Mouse (Mus musculus): Measurements from ENCODE around the gene Isca1. TPM values are rescaled to one million over a fixed set of nuclear protein-coding genes. Genes with fewer than 3 reads are reported as not detected.
"Not testable (repeated sequence)": the region's sequence is repeated elsewhere in the genome, so short reads cannot be mapped to it uniquely, and the experiment has no call there.

Isca1 gene
- polyA plus RNA-seq, 1 experiment from 2014 or later = 171 TPM

GRCm38 (mm10) chr13:59746164-59746563 lies 23.4 kb downstream of the Isca1 start:
- no peak overlapping the region for H3K4me2 ChIP-seq
- H3K9ac ChIP-seq (replicated peaks) = no peak overlapping the region
- no peak overlapping the region for H3K27ac ChIP-seq (replicated peaks)
- no peak overlapping the region for H3K4me3 ChIP-seq (replicated peaks)
- no peaks in the 10 kb centered on the region for H3K4me1 ChIP-seq
- no peaks in the 10 kb centered on the region for H3K9me3 ChIP-seq (replicated peaks)
- H3K36me3 ChIP-seq = no peaks in the 10 kb centered on the region
- no peak for ATAC-seq (ENCODE audit: low FRiP score)
- no peaks in the 10 kb centered on the region for H3K27me3 ChIP-seq (replicated peaks)
- 77% methylated on average over 6 of the region's 6 CpGs for WGBS

GRCm38 (mm10) chr13:59745462-59745861 lies 24.1 kb downstream of the Isca1 start:
- 92% methylated on average over 6 of the region's 6 CpGs for WGBS
- Histone ChIP-seq H3K4me3 (replicated peaks) (no peak overlapping the region), H3K27ac (replicated peaks) (no peak overlapping the region), H3K36me3 (no peaks in the 10 kb centered on the region), H3K4me2 (no peak overlapping the region), H3K9ac (replicated peaks) (no peak overlapping the region), H3K27me3 (replicated peaks) (no peaks in the 10 kb centered on the region), H3K4me1 (no peaks in the 10 kb centered on the region), H3K9me3 (replicated peaks) (no peaks in the 10 kb centered on the region)
- no peak for ATAC-seq (ENCODE audit: low FRiP score)

GRCm38 (mm10) chr13:59741697-59742096 lies 27.9 kb downstream of the Isca1 start:
- ATAC-seq (ENCODE audit: low FRiP score) = no peak
- Histone ChIP-seq H3K9ac (replicated peaks) (no peak overlapping the region), H3K9me3 (replicated peaks) (no peaks in the 10 kb centered on the region), H3K36me3 (no peaks in the 10 kb centered on the region), H3K4me2 (no peak overlapping the region), H3K27me3 (replicated peaks) (no peaks in the 10 kb centered on the region), H3K27ac (replicated peaks) (no peak overlapping the region), H3K4me3 (replicated peaks) (no peak overlapping the region), H3K4me1 (no peaks in the 10 kb centered on the region)
- 83% methylated on average over 10 of the region's 10 CpGs for WGBS

- no peaks in the 10 kb centered on the region for H3K9me3 ChIP-seq (replicated peaks)
- 87% methylated on average over 11 of the region's 11 CpGs for WGBS
- no peak overlapping the region for H3K4me2 ChIP-seq
- no peak overlapping the region for H3K4me3 ChIP-seq (replicated peaks)
- no peak for ATAC-seq (ENCODE audit: low FRiP score)
- no peaks in the 10 kb centered on the region for H3K27me3 ChIP-seq (replicated peaks)
- H3K4me1 ChIP-seq = no peaks in the 10 kb centered on the region
- no peaks in the 10 kb centered on the region for H3K36me3 ChIP-seq
- H3K27ac ChIP-seq (replicated peaks) = no peak overlapping the region
- no peak overlapping the region for H3K9ac ChIP-seq (replicated peaks)
Measured at GRCm38 (mm10) chr13:59741096-59741495, 28.5 kb downstream of the Isca1 start.

- H3K4me1 ChIP-seq = no peaks in the 10 kb centered on the region
- no peaks in the 10 kb centered on the region for H3K36me3 ChIP-seq
- no peak overlapping the region for H3K27ac ChIP-seq (replicated peaks)
- ATAC-seq (ENCODE audit: low FRiP score) = no peak
- H3K9me3 ChIP-seq (replicated peaks) = no peaks in the 10 kb centered on the region
- no peak overlapping the region for H3K9ac ChIP-seq (replicated peaks)
- H3K4me2 ChIP-seq = no peak overlapping the region
- H3K4me3 ChIP-seq (replicated peaks) = no peak overlapping the region
- WGBS = 94% methylated on average over 4 of the region's 4 CpGs
- H3K27me3 ChIP-seq (replicated peaks) = no peaks in the 10 kb centered on the region
Measured at GRCm38 (mm10) chr13:59739397-59739796, 30.2 kb downstream of the Isca1 start.

GRCm38 (mm10) chr13:59738455-59738854 lies 31.2 kb downstream of the Isca1 start:
- no peaks in the 10 kb centered on the region for H3K9me3 ChIP-seq (replicated peaks)
- no peak overlapping the region for H3K9ac ChIP-seq (replicated peaks)
- WGBS = 89% methylated on average over 2 of the region's 2 CpGs
- no peak for ATAC-seq (ENCODE audit: low FRiP score)
- no peaks in the 10 kb centered on the region for H3K36me3 ChIP-seq
- no peaks in the 10 kb centered on the region for H3K27me3 ChIP-seq (replicated peaks)
- no peaks in the 10 kb centered on the region for H3K4me1 ChIP-seq
- no peak overlapping the region for H3K4me2 ChIP-seq
- no peak overlapping the region for H3K27ac ChIP-seq (replicated peaks)
- H3K4me3 ChIP-seq (replicated peaks) = no peak overlapping the region

- H3K27me3 ChIP-seq (replicated peaks) = no peaks in the 10 kb centered on the region
- ATAC-seq (ENCODE audit: low FRiP score) = peak; percentile 57; the same call in 1 of the 2 replicates
- no peak overlapping the region for H3K9ac ChIP-seq (replicated peaks)
- no peak overlapping the region for H3K4me2 ChIP-seq
- no peaks in the 10 kb centered on the region for H3K4me1 ChIP-seq
- no peaks in the 10 kb centered on the region for H3K36me3 ChIP-seq
- no peak overlapping the region for H3K27ac ChIP-seq (replicated peaks)
- 40% methylated on average over 3 of the region's 3 CpGs for WGBS
- H3K4me3 ChIP-seq (replicated peaks) = no peak overlapping the region
- no peaks in the 10 kb centered on the region for H3K9me3 ChIP-seq (replicated peaks)
Measured at GRCm38 (mm10) chr13:59735190-59735589, 34.4 kb downstream of the Isca1 start.

- H3K9ac ChIP-seq (replicated peaks); H3K9me3 ChIP-seq (replicated peaks); H3K4me1 ChIP-seq; ATAC-seq (ENCODE audit: low FRiP score); H3K36me3 ChIP-seq; H3K4me3 ChIP-seq (replicated peaks); H3K27ac ChIP-seq (replicated peaks); H3K4me2 ChIP-seq; H3K27me3 ChIP-seq (replicated peaks): not testable (repeated sequence)
- WGBS = 39% methylated on average over 6 of the region's 6 CpGs
Measured at GRCm38 (mm10) chr13:59734347-59734746, 35.3 kb downstream of the Isca1 start.

GRCm38 (mm10) chr13:59733936-59734335 lies 35.7 kb downstream of the Isca1 start:
- Histone ChIP-seq H3K36me3 (no peaks in the 10 kb centered on the region), H3K27ac (replicated peaks) (no peak overlapping the region), H3K27me3 (replicated peaks) (no peaks in the 10 kb centered on the region), H3K9ac (replicated peaks) (no peak overlapping the region), H3K4me3 (replicated peaks) (no peak overlapping the region), H3K9me3 (replicated peaks) (no peaks in the 10 kb centered on the region), H3K4me2 (no peak overlapping the region), H3K4me1 (no peaks in the 10 kb centered on the region)
- no peak for ATAC-seq (ENCODE audit: low FRiP score)
- 83% methylated on average over 4 of the region's 4 CpGs for WGBS

GRCm38 (mm10) chr13:59731652-59732051 lies 38.0 kb downstream of the Isca1 start, which contains the start of gene Spata31d1d:
Gene Spata31d1d, minus strand, starts transcription at chr13:59731752.
- Histone ChIP-seq H3K36me3 (no peaks in the 10 kb centered on the region), H3K4me1 (peaks cover 10% of the 10 kb centered on the region; the same call in 1 of the 2 replicates), H3K4me3 (replicated peaks) (no peak within 1 kb of the TSS), H3K4me2 (no peak within 1 kb of the TSS), H3K9ac (replicated peaks) (no peak within 1 kb of the TSS), H3K27ac (replicated peaks) (no peak within 1 kb of the TSS), H3K27me3 (replicated peaks) (0 out of 2 replicates have a peak, but pooled peaks cover 5% of the 10 kb centered on the region), H3K9me3 (replicated peaks) (no peaks in the 10 kb centered on the region)
- WGBS = 55% methylated on average over 7 of the region's 7 CpGs
- no peak for ATAC-seq (ENCODE audit: low FRiP score)

- peaks cover 19% of the 10 kb centered on the region for H3K4me1 ChIP-seq
- no peak overlapping the region for H3K4me2 ChIP-seq
- ATAC-seq (ENCODE audit: low FRiP score) = peak; percentile 85
- no peak overlapping the region for H3K4me3 ChIP-seq (replicated peaks)
- no peak overlapping the region for H3K27ac ChIP-seq (replicated peaks)
- no peaks in the 10 kb centered on the region for H3K36me3 ChIP-seq
- H3K9ac ChIP-seq (replicated peaks) = no peak overlapping the region
- no peaks in the 10 kb centered on the region for H3K9me3 ChIP-seq (replicated peaks)
- H3K27me3 ChIP-seq (replicated peaks) = 0 out of 2 replicates have a peak, but pooled peaks cover 5% of the 10 kb centered on the region
- WGBS = 27% methylated on average over 7 of the region's 7 CpGs
Measured at GRCm38 (mm10) chr13:59728378-59729093, 41.1 kb downstream of the Isca1 start.

GRCm38 (mm10) chr13:59726139-59726867 lies 43.3 kb downstream of the Isca1 start:
- Histone ChIP-seq H3K4me1 (peaks cover 19% of the 10 kb centered on the region), H3K9ac (replicated peaks) (no peak overlapping the region), H3K27me3 (replicated peaks) (0 out of 2 replicates have a peak, but pooled peaks cover 5% of the 10 kb centered on the region), H3K4me3 (replicated peaks) (no peak overlapping the region; the same call in 1 of the 2 replicates), H3K9me3 (replicated peaks) (no peaks in the 10 kb centered on the region), H3K27ac (replicated peaks) (no peak overlapping the region), H3K36me3 (no peaks in the 10 kb centered on the region), H3K4me2 (peak overlapping the region; percentile 45)
- 27% methylated on average over 29 of the region's 29 CpGs for WGBS
- no peak for ATAC-seq (ENCODE audit: low FRiP score)
